ENCODE assay signal across 29 mouse cellular contexts in genomic region chr12:86501728-86502127, GRCm38 (mm10).
"Had no signal": no experiment of that assay in that cellular context is flagged by ENCODE, and none has a peak within 500 bp of the region (broad histone marks: within the 10 kb centered on the region; RNA-seq: fewer than 3 reads in every experiment).

No protein-coding gene starts in this region.

- H3K27ac ChIP-seq: heart, adult 2 months; heart, embryonic 13.5 days; heart, embryonic 15.5 days; hindbrain, embryonic 13.5 days; hindbrain, embryonic 15.5 days; hindbrain, postnatal 0 days; kidney, embryonic 15.5 days; kidney, postnatal 0 days; limb, embryonic 13.5 days; limb, embryonic 15.5 days; liver, embryonic 13.5 days; liver, embryonic 15.5 days had no signal

- H3K36me3 ChIP-seq: heart, embryonic 13.5 days; heart, embryonic 15.5 days; hindbrain, embryonic 13.5 days; hindbrain, embryonic 15.5 days; kidney, embryonic 15.5 days; limb, embryonic 13.5 days; limb, embryonic 15.5 days; liver, embryonic 13.5 days; liver, embryonic 15.5 days had no signal

- H3K4me1 ChIP-seq: liver, embryonic 13.5 days; liver, embryonic 15.5 days had no signal

- H3K9me3 ChIP-seq: heart, embryonic 13.5 days; heart, embryonic 15.5 days; hindbrain, embryonic 13.5 days; hindbrain, embryonic 15.5 days; kidney, embryonic 15.5 days; limb, embryonic 15.5 days; liver, embryonic 13.5 days; liver, embryonic 15.5 days had no signal

- H3K4me2 ChIP-seq: heart, embryonic 11.5 days; heart, embryonic 13.5 days; heart, embryonic 15.5 days; hindbrain, embryonic 13.5 days; hindbrain, embryonic 15.5 days; kidney, embryonic 15.5 days; limb, embryonic 13.5 days; limb, embryonic 15.5 days; liver, embryonic 11.5 days; liver, embryonic 13.5 days; liver, embryonic 15.5 days had no signal

- H3K27me3 ChIP-seq: heart, embryonic 13.5 days; heart, embryonic 15.5 days; hindbrain, embryonic 15.5 days; kidney, embryonic 15.5 days; limb, embryonic 15.5 days; liver, embryonic 13.5 days; liver, embryonic 15.5 days had no signal

- DNase-seq: gastrocnemius, postnatal 14 days; gastrocnemius, postnatal 36 days; heart, adult 11 months; heart, adult 2 months; heart, postnatal 14 days; heart, postnatal 36 days; kidney, adult 11 months; kidney, adult 2 months; kidney, adult 9 months; kidney, postnatal 14 days; kidney, postnatal 36 days; layer of hippocampus, adult 9-11 months; layer of hippocampus, postnatal 36 days; left cerebral cortex, postnatal 4 days; liver, embryonic 13.5 days; liver, postnatal 0 days had no signal

- H3K4me3 ChIP-seq: heart, adult 2 months; heart, embryonic 13.5 days; heart, embryonic 15.5 days; hindbrain, embryonic 13.5 days; hindbrain, embryonic 15.5 days; kidney, embryonic 15.5 days; limb, embryonic 13.5 days; limb, embryonic 15.5 days; liver, embryonic 13.5 days; liver, embryonic 15.5 days had no signal

- H3K9ac ChIP-seq: heart, embryonic 13.5 days; heart, embryonic 15.5 days; hindbrain, embryonic 13.5 days; hindbrain, embryonic 15.5 days; kidney, embryonic 15.5 days; limb, embryonic 13.5 days; limb, embryonic 15.5 days; liver, embryonic 13.5 days; liver, embryonic 15.5 days; liver, postnatal 0 days had no signal

- ATAC-seq: hindbrain, postnatal 0 days; intestine, embryonic 16.5 days; liver, postnatal 0 days had no signal
